Mouse (Mus musculus): ENCODE measurements at regions not wholly inside any gene's neighbourhood (a gene's known extent, or its start where the extent isn't known, plus 50 kb on each side); places are given as distances from the start of the nearest gene placed in this dataset.

DNA sequence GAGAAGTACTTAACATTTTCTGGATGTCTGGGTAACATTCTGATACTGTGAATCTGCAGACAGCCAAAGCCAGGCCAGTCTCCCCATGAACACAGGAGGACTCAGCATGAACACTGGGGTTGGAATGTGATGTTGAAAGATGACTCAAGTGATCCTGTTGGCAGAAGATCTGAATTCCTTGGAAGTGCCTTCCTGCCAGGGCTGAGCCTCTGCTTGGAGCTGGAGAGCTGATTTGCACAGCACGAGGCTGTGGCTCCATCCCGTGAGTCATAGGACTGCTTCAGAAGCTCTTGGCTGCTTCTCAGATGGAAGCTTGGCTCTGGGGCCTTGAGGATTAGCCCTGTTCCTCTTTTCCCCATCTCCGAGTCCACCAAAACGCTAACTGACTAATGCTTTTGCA lies 99.5 kb downstream of the Nr2f2 start:
- TF ChIP-seq CTCF (IDR thresholded peaks at IDR 0.05; ENCODE audit: low read depth) (no peak), EP300 (IDR thresholded peaks at IDR 0.05; ENCODE audit: low read depth) (no peak)
